Mouse (Mus musculus): ENCODE data around the gene Atox1. TPM values are rescaled to one million over a fixed set of nuclear protein-coding genes. Genes with fewer than 3 reads are reported as not detected.

Gene Atox1
- polyA plus RNA-seq, 1 experiment from 2014 or later: 201 TPM

- WGBS (ENCODE audit: insufficient replicate concordance): under 1% methylated on average over 57 of the region's 57 CpGs
- peak within 1 kb of the TSS; percentile 88 for H3K4me3 ChIP-seq (replicated peaks)
- H3K9ac ChIP-seq: peak within 1 kb of the TSS; percentile 84
- peaks cover 48% of the 10 kb centered on the region for H3K4me1 ChIP-seq (replicated peaks)
- no peaks in the 10 kb centered on the region for H3K9me3 ChIP-seq (replicated peaks)
- peak within 1 kb of the TSS; percentile 94 for H3K4me2 ChIP-seq
- 0 out of 2 replicates have a peak, but pooled peaks cover 16% of the 10 kb centered on the region for H3K36me3 ChIP-seq (replicated peaks)
- peak; percentile 94 for ATAC-seq (ENCODE audit: insufficient read depth)
- no peaks in the 10 kb centered on the region for H3K27me3 ChIP-seq
- H3K27ac ChIP-seq (replicated peaks): peak within 1 kb of the TSS; percentile 94
These were observed 8.2 kb upstream of the Atox1 start, which contains the start of gene G3bp1 for GRCm38 (mm10) chr11:55469048-55469843. TSS of gene G3bp1 (plus strand) at chr11:55469685.

GRCm38 (mm10) chr11:55468611-55469047, 7.6 kb upstream of the Atox1 start:
- Histone ChIP-seq H3K36me3 (replicated peaks) (0 out of 2 replicates have a peak, but pooled peaks cover 13% of the 10 kb centered on the region), H3K4me1 (replicated peaks) (peaks cover 42% of the 10 kb centered on the region), H3K27ac (replicated peaks) (peak overlapping the region; percentile 94), H3K27me3 (no peaks in the 10 kb centered on the region), H3K9me3 (replicated peaks) (no peaks in the 10 kb centered on the region), H3K4me2 (peak overlapping the region; percentile 94), H3K9ac (peak overlapping the region; percentile 82), H3K4me3 (replicated peaks) (peak overlapping the region; percentile 88)
- 1% methylated on average over 17 of the region's 17 CpGs for WGBS (ENCODE audit: insufficient replicate concordance)
- ATAC-seq (ENCODE audit: insufficient read depth): peak; percentile 22; the same call in 1 of the 2 replicates

GRCm38 (mm10) chr11:55468012-55468411, 7.0 kb upstream of the Atox1 start:
- WGBS (ENCODE audit: insufficient replicate concordance): 62% methylated on average over 10 of the region's 10 CpGs
- Histone ChIP-seq H3K36me3 (replicated peaks) (0 out of 2 replicates have a peak, but pooled peaks cover 10% of the 10 kb centered on the region), H3K27me3 (no peaks in the 10 kb centered on the region), H3K9me3 (replicated peaks) (no peaks in the 10 kb centered on the region), H3K4me1 (replicated peaks) (peaks cover 37% of the 10 kb centered on the region), H3K9ac (peak overlapping the region; percentile 82), H3K4me3 (replicated peaks) (peak overlapping the region; percentile 88), H3K4me2 (peak overlapping the region; percentile 94), H3K27ac (replicated peaks) (peak overlapping the region; percentile 94)
- ATAC-seq (ENCODE audit: insufficient read depth): no peak

- Histone ChIP-seq H3K9me3 (replicated peaks) (no peaks in the 10 kb centered on the region), H3K27me3 (no peaks in the 10 kb centered on the region), H3K9ac (no peak overlapping the region), H3K4me2 (0 out of 2 replicates have a peak overlapping the region, but pooled peaks have one; percentile 21), H3K27ac (replicated peaks) (peak overlapping the region; percentile 48; the same call in 1 of the 2 replicates), H3K4me1 (replicated peaks) (peaks cover 29% of the 10 kb centered on the region), H3K4me3 (replicated peaks) (no peak overlapping the region), H3K36me3 (replicated peaks) (no peaks in the 10 kb centered on the region)
- WGBS (ENCODE audit: insufficient replicate concordance): 70% methylated on average over 3 of the region's 3 CpGs
- no peak for ATAC-seq (ENCODE audit: insufficient read depth)
These were observed 4.1 kb upstream of the Atox1 start for GRCm38 (mm10) chr11:55465177-55465576.

- Histone ChIP-seq H3K4me2 (no peak overlapping the region), H3K36me3 (replicated peaks) (no peaks in the 10 kb centered on the region), H3K27ac (replicated peaks) (no peak overlapping the region), H3K9me3 (replicated peaks) (no peaks in the 10 kb centered on the region), H3K4me3 (replicated peaks) (no peak overlapping the region), H3K27me3 (no peaks in the 10 kb centered on the region), H3K4me1 (replicated peaks) (peaks cover 34% of the 10 kb centered on the region), H3K9ac (no peak overlapping the region)
- no peak for ATAC-seq (ENCODE audit: insufficient read depth)
- 78% methylated on average over 10 of the region's 10 CpGs for WGBS (ENCODE audit: insufficient replicate concordance)
These were observed 3.7 kb upstream of the Atox1 start for GRCm38 (mm10) chr11:55464707-55465106.

- 85% methylated on average over 9 of the region's 9 CpGs for WGBS (ENCODE audit: insufficient replicate concordance)
- H3K27ac ChIP-seq (replicated peaks): peak overlapping the region; percentile 77; the same call in 1 of the 2 replicates
- 0 out of 2 replicates have a peak, but pooled peaks cover 4% of the 10 kb centered on the region for H3K36me3 ChIP-seq (replicated peaks)
- peaks cover 39% of the 10 kb centered on the region for H3K4me1 ChIP-seq (replicated peaks)
- no peaks in the 10 kb centered on the region for H3K9me3 ChIP-seq (replicated peaks)
- H3K9ac ChIP-seq: no peak overlapping the region
- no peak for ATAC-seq (ENCODE audit: insufficient read depth)
- H3K4me3 ChIP-seq (replicated peaks): no peak overlapping the region
- H3K27me3 ChIP-seq: no peaks in the 10 kb centered on the region
- H3K4me2 ChIP-seq: peak overlapping the region; percentile 96; the same call in 1 of the 2 replicates
These were observed 1.1 kb upstream of the Atox1 start for GRCm38 (mm10) chr11:55462149-55462548.

GRCm38 (mm10) chr11:55460559-55461018, 450 bp downstream of the Atox1 start:
- H3K27ac ChIP-seq (replicated peaks): peak overlapping the region; percentile 77
- peak; percentile 19 for ATAC-seq (ENCODE audit: insufficient read depth)
- H3K36me3 ChIP-seq (replicated peaks): 0 out of 2 replicates have a peak, but pooled peaks cover 4% of the 10 kb centered on the region
- peak overlapping the region; percentile 96 for H3K4me2 ChIP-seq
- peak overlapping the region; percentile 79 for H3K9ac ChIP-seq
- no peaks in the 10 kb centered on the region for H3K27me3 ChIP-seq
- WGBS (ENCODE audit: insufficient replicate concordance): under 1% methylated on average over 17 of the region's 17 CpGs
- H3K4me3 ChIP-seq (replicated peaks): peak overlapping the region; percentile 81
- no peaks in the 10 kb centered on the region for H3K9me3 ChIP-seq (replicated peaks)
- peaks cover 48% of the 10 kb centered on the region for H3K4me1 ChIP-seq (replicated peaks)

GRCm38 (mm10) chr11:55459850-55460558, 1.0 kb downstream of the Atox1 start:
- no peaks in the 10 kb centered on the region for H3K27me3 ChIP-seq
- peak overlapping the region; percentile 77 for H3K27ac ChIP-seq (replicated peaks)
- peak overlapping the region; percentile 96 for H3K4me2 ChIP-seq
- peak overlapping the region; percentile 81 for H3K4me3 ChIP-seq (replicated peaks)
- 0 out of 2 replicates have a peak, but pooled peaks cover 4% of the 10 kb centered on the region for H3K36me3 ChIP-seq (replicated peaks)
- H3K9ac ChIP-seq: peak overlapping the region; percentile 79
- WGBS (ENCODE audit: insufficient replicate concordance): 37% methylated on average over 3 of the region's 3 CpGs
- H3K9me3 ChIP-seq (replicated peaks): no peaks in the 10 kb centered on the region
- no peak for ATAC-seq (ENCODE audit: insufficient read depth)
- H3K4me1 ChIP-seq (replicated peaks): peaks cover 54% of the 10 kb centered on the region

GRCm38 (mm10) chr11:55458501-55458900, 2.5 kb downstream of the Atox1 start:
- Histone ChIP-seq H3K4me3 (replicated peaks) (no peak overlapping the region), H3K36me3 (replicated peaks) (0 out of 2 replicates have a peak, but pooled peaks cover 8% of the 10 kb centered on the region), H3K4me1 (replicated peaks) (peaks cover 59% of the 10 kb centered on the region), H3K9ac (no peak overlapping the region), H3K9me3 (replicated peaks) (no peaks in the 10 kb centered on the region), H3K27ac (replicated peaks) (peak overlapping the region; percentile 46), H3K27me3 (no peaks in the 10 kb centered on the region), H3K4me2 (peak overlapping the region; percentile 4)
- ATAC-seq (ENCODE audit: insufficient read depth): no peak
- WGBS (ENCODE audit: insufficient replicate concordance): 60% methylated on average over 4 of the region's 4 CpGs

- 49% methylated on average over 2 of the region's 2 CpGs for WGBS (ENCODE audit: insufficient replicate concordance)
These were observed 5.9 kb downstream of the Atox1 start for GRCm38 (mm10) chr11:55455166-55455565.

More at GRCm38 (mm10) chr11:55455166-55455565, 5.9 kb downstream of the Atox1 start:
- no peaks in the 10 kb centered on the region for H3K27me3 ChIP-seq
- peak; percentile 5; the same call in 1 of the 2 replicates for ATAC-seq (ENCODE audit: insufficient read depth)
- H3K4me2 ChIP-seq: no peak overlapping the region
- peaks cover 47% of the 10 kb centered on the region for H3K4me1 ChIP-seq (replicated peaks)
- H3K9ac ChIP-seq: no peak overlapping the region
- peaks cover 29% of the 10 kb centered on the region for H3K36me3 ChIP-seq (replicated peaks)
- H3K27ac ChIP-seq (replicated peaks): no peak overlapping the region
- no peak overlapping the region for H3K4me3 ChIP-seq (replicated peaks)
- no peaks in the 10 kb centered on the region for H3K9me3 ChIP-seq (replicated peaks)

All from liver, embryonic 15.5 days (tissue).